Mouse (Mus musculus): ENCODE measurements at regions not wholly inside any gene's neighbourhood (a gene's known extent, or its start where the extent isn't known, plus 50 kb on each side); places are given as distances from the start of the nearest gene placed in this dataset.

DNA sequence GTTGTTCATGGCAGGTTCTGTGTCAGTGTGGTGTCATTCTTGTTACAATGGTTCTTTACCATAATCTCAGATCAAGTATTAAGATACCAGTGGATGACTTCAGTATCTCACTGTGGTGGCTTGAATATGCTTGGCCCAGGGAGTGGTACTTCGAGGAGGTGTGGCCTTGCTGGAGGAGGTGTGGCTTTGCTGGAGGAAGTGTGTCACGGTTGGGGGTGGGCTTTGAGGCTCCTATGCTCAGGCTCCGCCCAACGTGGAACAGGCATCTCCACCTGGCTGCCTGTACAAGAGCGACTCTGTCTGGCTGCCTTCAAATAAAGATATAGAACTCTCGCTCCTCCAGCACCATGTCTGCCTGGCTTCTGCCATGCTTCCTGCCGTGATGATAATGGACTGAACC, 63.6 kb downstream of the Cd2 start:
- Histone ChIP-seq H3K79me2 (ENCODE audit: control insufficient read depth, insufficient read depth, low read length) (no peaks in the 10 kb centered on the region), H3K4me1 (ENCODE audit: control insufficient read depth, insufficient read depth, low read length) (no peaks in the 10 kb centered on the region), H3K27me3 (ENCODE audit: control insufficient read depth, insufficient read depth, low read length) (no peaks in the 10 kb centered on the region), H3K27ac (replicated peaks; ENCODE audit: insufficient read depth, low read depth, low read length) (no peak overlapping the region), H3K9ac (ENCODE audit: low read depth, low read length) (no peak overlapping the region), H3K4me3 (ENCODE audit: insufficient read depth, low read depth, low read length) (no peak overlapping the region), H3K36me3 (ENCODE audit: control insufficient read depth, insufficient read depth, low read length) (no peaks in the 10 kb centered on the region)
- no peak for DNase-seq (ENCODE audit: extremely low read depth, low read depth, low spot score)
- no peak for TF ChIP-seq POLR2A (IDR thresholded peaks at IDR 0.05; ENCODE audit: extremely low read depth, insufficient read depth, low read length)
- no peak for TF ChIP-seq CTCF (IDR thresholded peaks at IDR 0.05; ENCODE audit: low read depth, low read length)
- WGBS, result 82% methylated on average over 7 of the region's 7 CpGs

DNA sequence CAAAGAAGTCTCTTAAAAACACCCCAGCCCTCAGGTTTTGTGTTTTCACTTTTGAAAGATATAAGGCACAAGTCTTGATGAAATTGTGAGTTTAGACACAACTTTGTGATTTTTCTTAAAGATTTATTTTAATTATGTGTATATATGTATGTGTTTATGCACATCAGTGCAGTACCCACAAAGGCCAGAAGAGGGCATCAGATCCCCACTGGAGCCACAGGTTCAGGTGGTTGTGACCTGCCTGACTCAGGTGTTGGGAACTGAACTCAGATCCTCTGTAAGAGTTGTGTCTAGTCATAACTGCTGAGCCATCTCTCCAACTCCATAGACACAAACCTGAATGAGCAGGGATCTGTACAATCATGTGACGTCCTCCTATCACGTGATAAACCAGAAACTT, 67.8 kb downstream of the Cd2 start:
- WGBS, result 94% methylated on average over 2 of the region's 2 CpGs
- no peak for DNase-seq (ENCODE audit: extremely low read depth, low read depth, low spot score)
- Histone ChIP-seq H3K27ac (replicated peaks; ENCODE audit: insufficient read depth, low read depth, low read length) (no peak overlapping the region), H3K36me3 (ENCODE audit: control insufficient read depth, insufficient read depth, low read length) (no peaks in the 10 kb centered on the region), H3K27me3 (ENCODE audit: control insufficient read depth, insufficient read depth, low read length) (no peaks in the 10 kb centered on the region; the same call in 1 of the 2 replicates), H3K79me2 (ENCODE audit: control insufficient read depth, insufficient read depth, low read length) (no peaks in the 10 kb centered on the region), H3K4me1 (ENCODE audit: control insufficient read depth, insufficient read depth, low read length) (no peaks in the 10 kb centered on the region), H3K9ac (ENCODE audit: low read depth, low read length) (no peak overlapping the region), H3K4me3 (ENCODE audit: insufficient read depth, low read depth, low read length) (no peak overlapping the region)
- TF ChIP-seq CTCF (IDR thresholded peaks at IDR 0.05; ENCODE audit: low read depth, low read length) (peak; percentile 24; the same call in 1 of the 2 replicates), POLR2A (IDR thresholded peaks at IDR 0.05; ENCODE audit: extremely low read depth, insufficient read depth, low read length) (no peak)

DNA sequence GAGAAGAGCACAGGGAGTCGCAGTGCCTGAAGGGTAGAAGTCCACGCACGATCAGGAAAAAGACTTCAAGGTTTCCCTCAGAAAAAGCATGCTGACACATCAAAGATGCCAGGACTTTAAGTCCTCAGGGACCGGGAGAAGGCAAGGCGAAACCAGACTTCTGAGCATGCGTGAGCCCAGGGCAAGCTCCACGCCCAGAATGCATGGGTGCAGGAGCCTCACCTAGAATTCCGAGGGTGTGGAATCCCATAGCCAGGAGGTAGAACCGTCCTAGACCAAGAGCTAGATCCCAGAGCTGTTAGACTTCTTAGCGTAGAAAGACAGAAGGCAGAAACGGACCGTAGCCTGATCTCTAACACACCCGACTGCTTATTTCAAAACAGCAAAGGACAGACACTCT, 71.0 kb downstream of the Cd2 start:
- H3K36me3 ChIP-seq (ENCODE audit: control insufficient read depth, insufficient read depth, low read length), result no peaks in the 10 kb centered on the region
- no peak overlapping the region for H3K27ac ChIP-seq (replicated peaks; ENCODE audit: insufficient read depth, low read depth, low read length)
- H3K4me1 ChIP-seq (ENCODE audit: control insufficient read depth, insufficient read depth, low read length), result no peaks in the 10 kb centered on the region
- no peak overlapping the region for H3K4me3 ChIP-seq (ENCODE audit: insufficient read depth, low read depth, low read length)
- H3K79me2 ChIP-seq (ENCODE audit: control insufficient read depth, insufficient read depth, low read length), result no peaks in the 10 kb centered on the region
- no peak overlapping the region for H3K9ac ChIP-seq (ENCODE audit: low read depth, low read length)
- TF ChIP-seq POLR2A (IDR thresholded peaks at IDR 0.05; ENCODE audit: extremely low read depth, insufficient read depth, low read length) (no peak), CTCF (IDR thresholded peaks at IDR 0.05; ENCODE audit: low read depth, low read length) (no peak)
- H3K27me3 ChIP-seq (ENCODE audit: control insufficient read depth, insufficient read depth, low read length), result no peaks in the 10 kb centered on the region; the same call in 1 of the 2 replicates
- 92% methylated on average over 13 of the region's 13 CpGs for WGBS
- no peak for DNase-seq (ENCODE audit: extremely low read depth, low read depth, low spot score)

DNA sequence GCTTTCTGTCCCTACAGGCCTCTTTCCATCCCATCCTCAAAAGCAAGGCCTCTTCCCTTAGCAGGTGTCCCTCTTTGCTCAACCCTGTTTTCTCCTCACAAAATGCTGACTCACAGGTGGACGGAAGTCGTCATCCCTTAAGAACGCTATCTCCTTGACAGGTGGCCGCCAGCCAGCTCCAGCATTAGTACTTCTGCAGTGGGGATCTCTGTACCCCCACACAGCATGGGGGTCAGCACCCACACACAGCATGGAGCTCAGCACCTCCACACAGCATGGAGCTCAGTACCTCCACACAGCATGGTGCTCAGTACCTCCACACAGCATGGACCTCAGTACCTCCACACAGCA, 74.6 kb downstream of the Cd2 start:
- Histone ChIP-seq H3K27ac (replicated peaks; ENCODE audit: insufficient read depth, low read depth, low read length) (no peak overlapping the region), H3K4me3 (ENCODE audit: insufficient read depth, low read depth, low read length) (no peak overlapping the region), H3K9ac (ENCODE audit: low read depth, low read length) (no peak overlapping the region), H3K79me2 (ENCODE audit: control insufficient read depth, insufficient read depth, low read length) (no peaks in the 10 kb centered on the region), H3K27me3 (ENCODE audit: control insufficient read depth, insufficient read depth, low read length) (no peaks in the 10 kb centered on the region; the same call in 1 of the 2 replicates), H3K4me1 (ENCODE audit: control insufficient read depth, insufficient read depth, low read length) (no peaks in the 10 kb centered on the region), H3K36me3 (ENCODE audit: control insufficient read depth, insufficient read depth, low read length) (no peaks in the 10 kb centered on the region)
- TF ChIP-seq POLR2A (IDR thresholded peaks at IDR 0.05; ENCODE audit: extremely low read depth, insufficient read depth, low read length) (no peak), CTCF (IDR thresholded peaks at IDR 0.05; ENCODE audit: low read depth, low read length) (no peak)
- no peak for DNase-seq (ENCODE audit: extremely low read depth, low read depth, low spot score)
- WGBS, result 66% methylated on average over 4 of the region's 4 CpGs

DNA sequence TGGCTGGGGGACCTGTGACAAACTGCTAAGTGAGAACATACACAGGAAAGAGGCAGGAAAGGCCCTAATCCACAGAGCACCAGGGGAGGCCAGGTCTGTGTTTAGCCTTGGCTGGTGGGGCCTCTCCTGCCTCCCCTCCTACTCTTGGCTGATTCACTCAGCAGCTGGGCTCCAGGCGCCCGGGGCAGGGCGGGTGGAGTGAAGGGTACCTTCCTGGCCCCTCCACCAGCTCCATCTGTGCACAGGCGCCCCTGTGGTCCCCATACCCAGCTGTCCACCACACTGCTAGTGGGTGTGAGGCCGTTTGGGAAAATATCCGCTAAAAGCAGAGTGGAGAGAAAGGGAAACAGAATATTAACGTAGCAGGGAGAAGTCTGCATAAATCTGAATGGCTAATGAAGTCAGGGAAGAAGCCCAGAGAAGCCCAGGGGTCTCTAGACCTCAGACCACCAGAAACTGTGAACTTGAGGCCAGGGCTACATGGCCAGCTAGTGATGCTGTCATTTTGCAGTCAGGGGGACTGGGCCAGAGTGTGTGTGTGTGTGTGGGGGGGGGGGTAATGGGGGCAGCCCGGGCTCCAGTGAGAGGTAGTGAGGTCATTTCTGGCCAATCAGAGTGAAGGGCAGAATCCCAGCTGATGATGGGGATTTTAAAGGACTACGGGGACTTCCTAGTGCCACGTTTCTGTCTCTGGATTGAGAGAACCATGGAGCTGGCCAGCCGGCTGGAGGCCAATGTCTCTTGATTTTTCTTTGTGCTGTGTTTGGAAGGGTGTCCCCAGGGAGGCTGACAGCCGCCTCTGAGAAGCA, 75.1 kb downstream of the Cd2 start:
- WGBS, result 46% methylated on average over 12 of the region's 12 CpGs
- H3K79me2 ChIP-seq (ENCODE audit: control insufficient read depth, insufficient read depth, low read length), result no peaks in the 10 kb centered on the region
- H3K27ac ChIP-seq (replicated peaks; ENCODE audit: insufficient read depth, low read depth, low read length), result no peak overlapping the region
- no peaks in the 10 kb centered on the region for H3K4me1 ChIP-seq (ENCODE audit: control insufficient read depth, insufficient read depth, low read length)
- no peak for TF ChIP-seq CTCF (IDR thresholded peaks at IDR 0.05; ENCODE audit: low read depth, low read length)
- no peak overlapping the region for H3K4me3 ChIP-seq (ENCODE audit: insufficient read depth, low read depth, low read length)
- H3K9ac ChIP-seq (ENCODE audit: low read depth, low read length), result no peak overlapping the region
- H3K27me3 ChIP-seq (ENCODE audit: control insufficient read depth, insufficient read depth, low read length), result no peaks in the 10 kb centered on the region; the same call in 1 of the 2 replicates
- no peaks in the 10 kb centered on the region for H3K36me3 ChIP-seq (ENCODE audit: control insufficient read depth, insufficient read depth, low read length)
- no peak for DNase-seq (ENCODE audit: extremely low read depth, low read depth, low spot score)

DNA sequence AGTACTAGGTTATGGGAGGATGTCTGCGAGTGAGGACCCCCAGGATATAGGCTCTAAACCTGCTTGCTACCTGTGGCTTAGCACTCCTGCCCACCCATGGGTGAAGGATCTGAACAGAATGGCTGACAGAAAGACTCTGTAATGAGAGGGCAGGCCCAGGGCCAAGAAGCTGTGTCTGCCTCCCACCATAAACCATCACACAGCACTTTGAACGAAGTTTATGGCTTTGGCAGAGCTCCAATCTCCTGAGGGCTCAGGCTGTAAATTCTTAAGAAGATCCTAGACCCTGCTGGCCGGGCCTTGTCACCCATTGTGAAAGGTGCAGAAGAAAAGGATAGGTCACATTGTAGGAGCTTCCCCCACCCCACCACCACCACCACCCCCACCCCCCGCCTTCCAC, 75.8 kb downstream of the Cd2 start:
- no peaks in the 10 kb centered on the region for H3K27me3 ChIP-seq (ENCODE audit: control insufficient read depth, insufficient read depth, low read length)
- DNase-seq (ENCODE audit: extremely low read depth, low read depth, low spot score), result no peak
- no peak overlapping the region for H3K27ac ChIP-seq (replicated peaks; ENCODE audit: insufficient read depth, low read depth, low read length)
- 88% methylated on average over 4 of the region's 4 CpGs for WGBS
- TF ChIP-seq CTCF (IDR thresholded peaks at IDR 0.05; ENCODE audit: low read depth, low read length), result no peak
- TF ChIP-seq POLR2A (IDR thresholded peaks at IDR 0.05; ENCODE audit: extremely low read depth, insufficient read depth, low read length), result no peak
- no peak overlapping the region for H3K9ac ChIP-seq (ENCODE audit: low read depth, low read length)
- H3K4me1 ChIP-seq (ENCODE audit: control insufficient read depth, insufficient read depth, low read length), result no peaks in the 10 kb centered on the region
- H3K4me3 ChIP-seq (ENCODE audit: insufficient read depth, low read depth, low read length), result no peak overlapping the region
- H3K79me2 ChIP-seq (ENCODE audit: control insufficient read depth, insufficient read depth, low read length), result no peaks in the 10 kb centered on the region
- H3K36me3 ChIP-seq (ENCODE audit: control insufficient read depth, insufficient read depth, low read length), result no peaks in the 10 kb centered on the region

Measured in liver, adult 2 months (tissue).